Mouse (Mus musculus): ENCODE results near the gene Foxn2.

GRCm38 (mm10) chr17:88443186-88443585, 2.7 kb downstream of the Foxn2 start:
- TF ChIP-seq CTCF (conservative IDR thresholded peaks at IDR 0.05; ENCODE audit: insufficient read depth, insufficient read length, low read depth, low read length): no peak
- no peak for TF ChIP-seq POLR2A (IDR thresholded peaks at IDR 0.05; ENCODE audit: low read depth, low read length)
